Mouse (Mus musculus): ENCODE data around the gene Zfhx2.

Gene Zfhx2

DNA sequence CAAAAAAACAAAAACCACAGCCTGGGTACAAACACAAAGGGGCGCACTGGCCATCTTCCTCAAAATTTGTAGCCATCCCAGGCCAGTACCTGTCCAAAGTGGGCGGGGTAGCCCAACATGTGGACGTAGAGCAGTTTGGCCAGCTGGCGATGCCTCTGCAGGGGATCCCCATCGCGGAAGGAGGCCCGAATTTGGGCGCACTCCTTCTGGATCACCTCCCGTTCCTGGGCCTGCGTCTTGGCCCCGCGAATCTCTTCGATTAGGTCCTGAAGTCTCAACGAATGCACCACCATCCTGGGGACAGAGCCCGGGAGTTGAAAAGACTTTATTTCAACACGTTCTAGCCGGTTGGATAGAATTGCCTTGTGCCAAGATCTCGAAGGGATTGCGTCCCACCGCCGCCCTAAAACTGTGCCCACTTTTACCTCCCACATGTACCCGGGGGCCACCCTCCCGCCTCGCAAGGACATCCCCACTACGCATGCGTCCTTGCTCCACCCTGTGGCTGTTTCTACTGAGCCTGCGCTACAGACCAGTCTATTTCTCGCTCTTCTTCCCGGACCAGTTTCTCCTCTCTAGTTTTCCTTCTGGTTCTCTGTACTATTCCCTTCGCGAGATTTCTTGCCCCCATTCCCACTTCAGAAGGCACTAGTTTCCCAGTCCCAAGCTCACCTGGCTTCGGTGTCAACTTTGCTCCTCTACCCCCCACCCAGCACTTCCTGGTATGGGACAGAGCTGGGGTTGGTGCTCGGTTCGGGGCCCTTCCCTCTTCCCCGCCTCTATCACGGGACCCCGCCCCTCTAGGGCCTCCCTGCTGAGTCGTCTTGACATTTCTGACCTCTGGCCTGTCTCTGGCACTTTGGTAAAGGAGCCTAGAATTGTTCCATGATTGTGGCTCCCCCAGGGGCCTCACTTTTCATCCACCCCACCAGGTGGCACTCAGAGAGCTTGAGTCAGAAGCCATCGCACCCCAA lies 14.0 kb upstream of the Zfhx2 start, which contains the start of gene Ap1g2:
TSS of gene Ap1g2 (minus strand) at position 758 of the 974 bp plus-strand sequence.
- DNase-seq (ENCODE audit: low spot score) = no peak

GRCm38 (mm10) chr14:55105386-55105785 lies 13.3 kb upstream of the Zfhx2 start:
- no peak for DNase-seq (ENCODE audit: low spot score)

DNA sequence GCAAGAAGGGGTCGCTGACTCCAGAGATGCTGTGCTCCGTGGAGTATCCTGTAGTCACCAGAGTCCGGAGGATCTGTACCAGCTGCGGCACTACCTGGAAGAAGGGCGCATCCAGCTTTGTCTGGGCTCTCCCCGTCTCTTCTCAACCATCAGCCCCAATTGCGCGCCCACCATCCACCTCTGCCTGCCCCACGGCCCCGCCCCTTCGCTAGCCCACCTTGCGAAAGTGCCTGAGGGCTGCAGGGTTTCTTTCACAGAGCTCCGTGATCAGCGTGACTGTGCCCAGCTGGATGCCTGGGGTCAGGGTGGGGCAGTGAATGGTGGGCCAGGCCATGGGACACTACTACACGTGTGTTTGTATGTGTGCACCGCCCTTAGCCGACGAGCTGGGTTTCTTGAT lies 12.2 kb upstream of the Zfhx2 start:
- no peak for DNase-seq (ENCODE audit: low spot score)

DNA sequence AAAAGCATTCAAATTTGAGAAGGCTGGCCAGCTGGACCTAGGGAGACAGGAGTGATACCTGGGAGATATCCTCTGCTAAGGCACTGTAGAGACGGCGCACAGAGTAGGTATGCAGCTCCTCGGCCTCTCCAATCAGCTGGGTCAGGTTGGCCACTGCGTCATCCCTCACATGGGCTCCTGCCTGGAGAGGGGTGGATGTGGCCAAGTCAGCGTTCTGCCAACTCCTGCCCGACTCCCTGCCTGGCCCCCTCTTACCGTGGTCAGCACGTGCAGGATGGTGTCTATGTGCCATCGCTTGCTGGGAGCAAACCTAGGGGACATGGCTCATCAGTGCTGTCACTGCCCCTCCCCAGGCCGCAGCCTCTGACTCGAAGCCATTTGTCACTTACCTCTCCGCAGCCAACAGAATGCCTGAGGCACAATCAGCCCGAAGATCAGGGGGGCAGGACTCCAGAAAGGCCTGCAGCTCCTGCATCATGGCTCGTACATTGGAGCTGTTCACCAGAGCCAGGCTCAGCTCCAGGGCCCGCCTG lies 10.2 kb upstream of the Zfhx2 start:
- DNase-seq (ENCODE audit: low spot score) = no peak

GRCm38 (mm10) chr14:55101592-55101991 lies 9.5 kb upstream of the Zfhx2 start:
- DNase-seq (ENCODE audit: low spot score) = no peak

GRCm38 (mm10) chr14:55098067-55098466 lies 5.9 kb upstream of the Zfhx2 start:
- no peak for DNase-seq (ENCODE audit: low spot score)

GRCm38 (mm10) chr14:55097646-55098045 lies 5.5 kb upstream of the Zfhx2 start:
- no peak for DNase-seq (ENCODE audit: low spot score)

DNA sequence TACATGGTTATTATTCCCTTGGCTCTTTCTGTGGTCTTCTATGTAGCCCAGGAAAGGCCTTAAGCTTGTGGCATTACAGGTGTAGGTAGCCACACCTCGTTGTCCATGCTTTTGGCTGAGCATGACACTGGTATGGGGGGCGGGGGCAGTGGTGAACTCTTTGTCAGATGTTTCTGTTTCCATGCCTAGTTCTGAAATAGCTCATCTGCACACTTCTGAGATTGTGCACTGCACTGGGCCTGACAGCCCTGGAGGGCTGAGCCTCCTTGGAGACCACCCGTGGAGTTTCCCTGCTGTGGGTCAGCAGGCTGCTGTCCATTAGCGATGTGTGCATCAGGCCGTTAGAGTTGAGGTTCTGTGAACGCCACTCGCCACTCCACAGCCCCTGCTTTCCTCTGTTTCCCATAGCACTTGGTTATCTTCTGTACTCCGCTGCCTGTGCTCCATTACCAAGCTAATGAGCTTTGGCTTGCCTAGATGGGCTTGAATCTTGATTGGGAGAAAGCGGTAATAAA lies 4.5 kb upstream of the Zfhx2 start:
- DNase-seq (ENCODE audit: low spot score) = no peak

- DNase-seq (ENCODE audit: low spot score) = no peak
Measured at GRCm38 (mm10) chr14:55095671-55096070, 3.5 kb upstream of the Zfhx2 start.

DNA sequence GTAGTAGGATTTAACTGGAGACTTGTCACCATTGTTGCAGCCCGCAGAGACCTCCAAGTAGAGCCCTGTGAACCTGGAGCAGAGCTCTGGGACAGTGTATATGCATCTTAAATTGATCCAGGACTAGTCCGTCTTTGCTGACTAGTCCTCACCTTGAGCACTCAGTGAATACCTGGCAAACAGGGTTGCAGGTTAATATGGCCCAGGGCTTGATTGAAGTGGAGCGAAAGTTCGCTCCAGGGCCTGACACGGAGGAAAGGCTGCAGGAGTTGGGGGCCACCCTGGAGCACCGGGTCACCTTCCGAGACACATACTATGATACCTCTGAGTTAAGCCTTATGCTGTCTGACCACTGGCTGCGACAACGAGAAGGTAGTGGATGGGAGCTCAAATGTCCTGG lies 3.1 kb upstream of the Zfhx2 start:
- no peak for DNase-seq (ENCODE audit: low spot score)

DNA sequence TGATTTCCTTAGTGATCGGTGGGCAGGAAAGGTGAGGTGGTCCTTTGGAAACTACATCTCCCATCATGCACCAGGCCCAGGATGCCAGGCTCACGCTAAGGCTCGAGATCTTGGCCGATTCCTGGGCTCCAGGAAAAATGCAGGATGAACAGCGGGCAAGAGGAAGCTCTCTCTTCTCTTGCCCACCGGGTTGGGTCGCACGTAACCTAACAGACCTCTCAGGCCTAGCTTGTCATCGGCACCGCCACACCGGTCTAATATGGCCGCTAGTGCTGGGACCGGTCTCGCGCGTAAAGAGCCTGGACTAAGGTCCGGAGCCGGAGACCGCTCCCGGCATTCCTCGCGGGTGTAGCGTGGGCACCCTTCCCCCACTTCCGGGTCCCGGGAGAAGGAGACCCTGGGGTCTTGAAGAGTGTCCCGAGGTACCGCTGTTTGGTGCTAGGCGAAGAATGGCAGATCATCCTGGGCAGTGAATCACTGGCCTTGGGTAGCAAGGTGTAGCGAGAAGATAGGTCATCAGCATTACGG lies 2.6 kb upstream of the Zfhx2 start, which contains the start of gene Thtpa:
TSS of gene Thtpa (plus strand) at position 81 of the 528 bp plus-strand sequence.
- DNase-seq (ENCODE audit: low spot score) = no peak

- DNase-seq (ENCODE audit: low spot score) = no peak
Measured at GRCm38 (mm10) chr14:55093927-55094326, 1.8 kb upstream of the Zfhx2 start.

- no peak for DNase-seq (ENCODE audit: low spot score)
Measured at GRCm38 (mm10) chr14:55091209-55091865, 787 bp downstream of the Zfhx2 start.

GRCm38 (mm10) chr14:55089199-55089947 lies 2.8 kb downstream of the Zfhx2 start:
- no peak for DNase-seq (ENCODE audit: low spot score)

- DNase-seq (ENCODE audit: low spot score) = no peak
Measured at GRCm38 (mm10) chr14:55086009-55086514, 6.1 kb downstream of the Zfhx2 start.

GRCm38 (mm10) chr14:55085324-55086008 lies 6.7 kb downstream of the Zfhx2 start:
- no peak for DNase-seq (ENCODE audit: low spot score)

DNA sequence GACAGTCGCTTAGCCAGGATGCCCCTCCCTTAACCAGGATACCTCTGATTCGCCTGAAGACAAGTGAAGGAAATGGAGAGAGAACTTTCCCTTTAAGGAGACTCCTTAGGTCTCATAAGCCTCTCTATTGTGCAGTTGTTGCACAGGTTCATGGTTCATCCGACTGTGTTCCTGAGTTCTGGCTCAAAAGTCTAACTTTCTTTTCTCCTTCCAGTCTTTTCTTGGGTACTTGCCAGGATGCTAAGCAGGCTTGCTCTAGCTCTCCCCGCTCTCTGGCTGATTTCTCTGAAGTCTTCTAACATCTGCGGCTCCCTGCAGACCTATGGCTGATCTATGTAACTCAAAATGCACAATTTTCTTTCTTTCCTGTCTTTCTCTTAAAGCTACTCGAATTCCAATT lies 8.6 kb downstream of the Zfhx2 start:
- DNase-seq (ENCODE audit: low spot score) = no peak

- no peak for DNase-seq (ENCODE audit: low spot score)
Measured at GRCm38 (mm10) chr14:55081105-55081504, 11.0 kb downstream of the Zfhx2 start.

DNA sequence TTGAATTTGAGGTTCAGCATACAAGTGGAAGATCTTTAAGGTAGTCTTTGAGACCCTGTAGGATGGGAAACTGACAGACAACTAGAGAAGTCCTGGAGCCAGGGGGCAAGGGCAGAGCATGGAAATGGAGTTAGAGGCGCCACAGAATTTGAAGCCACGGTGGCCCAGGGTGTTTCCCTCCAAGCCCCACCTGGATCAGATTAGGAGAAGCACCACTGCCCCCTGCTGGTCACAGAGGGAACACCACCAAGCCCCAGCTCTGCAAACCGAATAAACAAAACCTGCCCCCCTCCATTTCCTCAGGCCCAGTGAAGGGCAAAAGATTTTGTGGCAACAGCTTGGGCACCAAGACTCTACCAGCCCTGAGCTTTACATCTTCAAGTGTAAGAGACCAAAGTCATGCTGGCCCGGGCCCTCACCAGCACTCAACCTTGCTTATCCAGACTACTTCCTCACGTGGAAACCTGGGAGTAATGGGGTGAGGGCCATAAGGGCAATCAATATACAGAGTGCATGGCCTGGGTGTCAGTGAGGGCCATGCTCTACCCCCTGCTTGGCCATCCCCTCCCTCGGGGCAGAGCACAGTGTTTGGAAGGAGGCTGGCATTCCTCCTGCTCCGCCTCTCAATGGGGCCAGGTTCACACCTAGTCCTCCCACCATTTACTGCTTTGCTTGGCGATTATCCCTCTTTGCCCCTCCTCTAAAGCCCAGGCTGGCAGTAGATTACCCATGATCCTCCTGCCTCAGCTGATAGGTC lies 12.7 kb downstream of the Zfhx2 start:
- DNase-seq (ENCODE audit: low spot score) = no peak

GRCm38 (mm10) chr14:55078366-55078989 lies 13.6 kb downstream of the Zfhx2 start:
- DNase-seq (ENCODE audit: low spot score) = no peak
